Mouse (Mus musculus): Measurements from ENCODE around the gene Acin1.

GRCm38 (mm10) chr14:54650621-54651454 lies 35.9 kb downstream of the Acin1 start:
- TF ChIP-seq CTCF (IDR thresholded peaks at IDR 0.05; ENCODE audit: borderline replicate concordance, extremely low read depth, insufficient read depth, insufficient read length) (peak; percentile 98), POLR2A (IDR thresholded peaks at IDR 0.05; ENCODE audit: borderline replicate concordance, extremely low read depth, insufficient read depth, insufficient read length, poor library complexity, severe bottlenecking) (no peak)

All from brain, embryonic 14.5 days (tissue).